Mouse (Mus musculus) bone marrow macrophage, adult 2 months (primary cell): ENCODE data around the gene Kcnmb3.

Experiments
- CTCF ChIP-seq: IDR thresholded peaks from 2 replicates; pipeline ENCODE4 v1.5.1; 2012; ENCODE audit warnings: low read depth, mild to moderate bottlenecking, low read length, moderate library complexity
- POLR2A ChIP-seq: IDR thresholded peaks from 2 replicates; pipeline ENCODE4 v1.6.1; 2012; ENCODE audit warnings: mild to moderate bottlenecking, low read depth, low read length, borderline replicate concordance

DNA sequence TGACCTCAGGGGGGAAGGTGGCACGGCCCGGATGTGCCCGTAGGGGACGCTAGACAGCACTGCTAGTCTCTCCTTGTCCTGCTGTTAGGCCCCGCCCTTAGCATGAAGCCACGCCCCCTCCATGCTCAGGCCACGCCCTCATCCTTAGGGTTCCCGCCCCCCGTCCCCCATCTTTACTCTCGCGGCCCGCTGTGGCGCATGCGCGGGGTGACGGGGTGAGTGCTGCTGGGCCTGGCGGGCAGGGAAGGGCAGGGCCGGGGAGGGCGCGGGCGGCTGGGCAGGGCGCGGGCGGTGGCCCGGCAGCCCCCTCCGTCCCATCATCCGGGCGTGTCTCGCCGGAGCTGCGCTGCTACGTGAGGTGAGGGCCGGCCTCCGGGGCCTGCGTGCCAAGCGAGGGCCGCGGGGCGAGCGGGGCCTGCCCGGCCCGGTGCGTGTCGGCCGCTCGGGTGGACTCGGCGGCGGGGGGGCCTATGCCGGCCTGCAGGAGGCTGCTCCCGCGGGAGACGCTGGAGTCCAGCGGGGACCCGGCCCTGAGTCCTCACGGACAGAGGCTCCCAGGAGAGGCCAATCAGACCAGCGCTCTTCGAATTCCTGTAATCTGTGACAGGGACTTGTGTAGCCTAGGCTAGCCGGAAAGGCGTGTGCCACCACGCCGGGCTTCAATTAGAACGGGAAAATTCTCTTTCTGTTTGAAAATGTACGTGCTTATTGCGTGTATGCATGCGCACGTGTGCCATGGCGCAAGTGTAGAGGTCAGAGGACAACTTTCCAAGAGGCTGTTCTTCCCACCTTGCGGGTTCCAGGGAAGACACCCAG lies 18.6 kb upstream of the Kcnmb3 start:
- TF ChIP-seq POLR2A (no peak; the same call in 1 of the 2 replicates), CTCF (peak; percentile 44; the same call in 1 of the 2 replicates)
